9 mouse cellular contexts compared by ENCODE assay signal in the genomic region with DNA sequence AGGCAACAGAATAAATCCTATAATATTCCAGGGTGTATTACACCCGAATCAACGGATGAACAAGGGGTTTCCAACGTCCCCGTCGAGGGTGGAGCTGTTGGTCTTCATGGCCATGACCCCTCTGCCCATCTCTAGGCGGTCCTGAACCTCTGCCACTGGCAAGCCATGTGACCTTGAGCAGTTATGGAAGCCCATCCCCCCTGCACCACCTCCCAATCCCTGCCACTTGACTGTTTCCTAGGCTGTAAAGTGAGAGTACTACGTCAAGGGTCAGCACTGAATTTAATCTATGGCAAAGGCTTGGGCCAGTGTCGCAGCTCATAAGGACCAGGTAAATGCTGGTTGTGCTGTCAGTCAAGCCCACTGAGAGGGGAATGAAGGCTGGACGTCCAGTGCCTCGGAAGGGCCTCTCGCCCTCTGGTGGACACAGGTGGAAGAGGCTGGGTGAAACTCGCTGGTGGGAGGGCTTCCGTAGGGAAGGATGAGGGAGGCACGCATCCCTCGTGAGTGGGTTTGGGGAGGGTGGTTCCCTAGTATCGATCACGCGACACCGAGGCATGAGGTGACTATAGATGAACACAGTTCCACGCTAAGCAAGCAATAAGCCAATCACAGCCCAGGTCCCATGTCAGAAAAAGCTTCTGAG. TPM values are rescaled to one million over a fixed set of nuclear protein-coding genes. Genes with fewer than 3 reads are reported as not detected.
A peak's percentile ranks its signal among the peaks of the same experiment; 100 is the strongest.
DNase-seq lines count a peak whose midpoint lies in the region; ATAC-seq and TF ChIP-seq lines count a peak whose summit lies in the region.
"Had no signal": no experiment of that assay in that cellular context is flagged by ENCODE, and none has a peak within 500 bp of the region (broad histone marks: within the 10 kb centered on the region; RNA-seq: fewer than 3 reads in every experiment).

No protein-coding gene starts in this region.

- no peak overlapping the region for H3K9ac ChIP-seq in heart, embryonic 16.5 days (ENCODE audit: low read length)
- H3K9ac ChIP-seq in midbrain, embryonic 13.5 days (replicated peaks): no peak overlapping the region
- H3K9ac ChIP-seq: lung, embryonic 15.5 days had no signal

- no peak overlapping the region for H3K4me2 ChIP-seq in heart, embryonic 16.5 days (ENCODE audit: low read depth, low read length)
- H3K4me2 ChIP-seq in midbrain, embryonic 13.5 days (replicated peaks): no peak overlapping the region
- H3K4me2 ChIP-seq: lung, embryonic 15.5 days had no signal

- ATAC-seq in heart, embryonic 16.5 days (replicated peaks; ENCODE audit: extremely low read depth, insufficient read depth, low FRiP score): 0 out of 2 replicates have a peak, but pooled peaks have one; percentile 17
- peak; percentile 62 for ATAC-seq in midbrain, embryonic 13.5 days

- peaks cover 9% of the 10 kb centered on the region; the same call in 1 of the 2 replicates for H3K36me3 ChIP-seq in heart, embryonic 16.5 days (ENCODE audit: control insufficient read depth, insufficient read depth)
- peaks cover 54% of the 10 kb centered on the region for H3K36me3 ChIP-seq in midbrain, embryonic 13.5 days

- H3K4me3 ChIP-seq in gastrocnemius, adult 2 months: no peak overlapping the region
- H3K4me3 ChIP-seq in heart, embryonic 16.5 days (ENCODE audit: low read length): no peak overlapping the region
- H3K4me3 ChIP-seq in midbrain, embryonic 13.5 days (replicated peaks): no peak overlapping the region
- H3K4me3 ChIP-seq: lung, embryonic 15.5 days had no signal

- H3K27me3 ChIP-seq in heart, embryonic 16.5 days (ENCODE audit: control insufficient read depth, insufficient read depth, low read length): no peaks in the 10 kb centered on the region
- no peaks in the 10 kb centered on the region for H3K27me3 ChIP-seq in midbrain, embryonic 13.5 days
- H3K27me3 ChIP-seq: lung, embryonic 15.5 days had no signal

- peaks cover 13% of the 10 kb centered on the region for H3K4me1 ChIP-seq in heart, embryonic 16.5 days (ENCODE audit: control insufficient read depth, insufficient read depth, low read length)
- H3K4me1 ChIP-seq in midbrain, embryonic 13.5 days (replicated peaks): no peaks in the 10 kb centered on the region

- intact Hi-C loops in gastrocnemius, adult 2 months (cut with DNase I): no loop called here

- TF ChIP-seq CTCF in gastrocnemius, adult 2 months (IDR thresholded peaks at IDR 0.05): peak; percentile 80

- no peak overlapping the region for H3K27ac ChIP-seq in gastrocnemius, adult 2 months
- H3K27ac ChIP-seq in heart, embryonic 16.5 days (ENCODE audit: low read length): no peak overlapping the region
- no peak overlapping the region for H3K27ac ChIP-seq in midbrain, embryonic 13.5 days
- H3K27ac ChIP-seq: lung, embryonic 15.5 days had no signal

- 31% methylated on average over 20 of the region's 20 CpGs for WGBS in heart, embryonic 16.5 days
- WGBS in midbrain, embryonic 13.5 days: 32% methylated on average over 20 of the region's 20 CpGs

- DNase-seq in gastrocnemius, adult 2 months: peak; percentile 59
- DNase-seq in gastrocnemius, adult 8-10 months (ENCODE audit: low spot score in 2 of 2): no peak
- DNase-seq in CD4-positive, CD25-positive, alpha-beta regulatory T cell, adult 2 months (ENCODE audit: low read depth, low spot score): peak; percentile 65
- DNase-seq in embryo, embryonic 10 days (ENCODE audit: low spot score): peak; percentile 75
- peak; percentile 40 to 74 for DNase-seq in kidney, postnatal 36 days
- DNase-seq in thymus, postnatal 36 days: peak; percentile 35 to 37

- H3K9me3 ChIP-seq in heart, embryonic 16.5 days (replicated peaks; ENCODE audit: control insufficient read depth, low read length): no peaks in the 10 kb centered on the region
- no peaks in the 10 kb centered on the region for H3K9me3 ChIP-seq in midbrain, embryonic 13.5 days
- H3K9me3 ChIP-seq: lung, embryonic 15.5 days had no signal

RNA-seq across cellular contexts. Expression of a gene that starts 18.8 kb away (rescaled TPM):
- 1 to 10 TPM; 1.7 to 2.1 TPM for total RNA-seq in gastrocnemius, adult 2 months (2021)
- total RNA-seq in gastrocnemius, adult 8-10 months (2022): 1 to 10 TPM in 3 of 4 experiments, under 1 TPM in 1; 0.82 to 1.6 (median 1.3) TPM
- 19.3 and 21.5 TPM in 2 replicates for polyA plus RNA-seq in heart, embryonic 16.5 days (2015; fragmentation: Nextera tagmentation; extraction: Ambion mirVana)
- 70.9 and 73.1 TPM in 2 replicates for polyA plus RNA-seq in midbrain, embryonic 13.5 days (2015; fragmentation: Nextera tagmentation; extraction: Ambion mirVana)

RNA-seq across cellular contexts. Expression of a gene that starts 55.5 kb away (rescaled TPM):
- 10 to 100 TPM; 19.5 to 20.2 TPM for total RNA-seq in gastrocnemius, adult 2 months (2021)
- total RNA-seq in gastrocnemius, adult 8-10 months (2022): 10 to 100 TPM; 19.6 to 23.0 (median 20.8) TPM
- 28.2 and 37.5 TPM in 2 replicates for polyA plus RNA-seq in heart, embryonic 16.5 days (2015; fragmentation: Nextera tagmentation; extraction: Ambion mirVana)
- polyA plus RNA-seq in midbrain, embryonic 13.5 days (2015; fragmentation: Nextera tagmentation; extraction: Ambion mirVana): 59.1 and 64.7 TPM in 2 replicates

Comparison
In these comparisons a context has a peak if more than half of its experiments do, and no peak if none do; other contexts are left out.
1. DNase-seq: peak in gastrocnemius, adult 2 months (single experiment), CD4-positive, CD25-positive, alpha-beta regulatory T cell, adult 2 months (single experiment), embryo, embryonic 10 days (single experiment), kidney, postnatal 36 days (2 of 2) and thymus, postnatal 36 days (2 of 2); none in gastrocnemius, adult 8-10 months (0 of 2).